Mouse (Mus musculus) E14TG2a.4 (cell line): ENCODE data around the gene Ptprf.

ENCODE experiments used
- CTCF ChIP-seq: conservative IDR thresholded peaks from 2 replicates; pipeline ENCODE4 v1.5.1; 2014; ENCODE audit warnings: low read length
- NANOG ChIP-seq: IDR thresholded peaks from 2 replicates; pipeline ENCODE4 v1.6.1; 2014; ENCODE audit warnings: borderline replicate concordance, low read length, mixed read lengths

DNA sequence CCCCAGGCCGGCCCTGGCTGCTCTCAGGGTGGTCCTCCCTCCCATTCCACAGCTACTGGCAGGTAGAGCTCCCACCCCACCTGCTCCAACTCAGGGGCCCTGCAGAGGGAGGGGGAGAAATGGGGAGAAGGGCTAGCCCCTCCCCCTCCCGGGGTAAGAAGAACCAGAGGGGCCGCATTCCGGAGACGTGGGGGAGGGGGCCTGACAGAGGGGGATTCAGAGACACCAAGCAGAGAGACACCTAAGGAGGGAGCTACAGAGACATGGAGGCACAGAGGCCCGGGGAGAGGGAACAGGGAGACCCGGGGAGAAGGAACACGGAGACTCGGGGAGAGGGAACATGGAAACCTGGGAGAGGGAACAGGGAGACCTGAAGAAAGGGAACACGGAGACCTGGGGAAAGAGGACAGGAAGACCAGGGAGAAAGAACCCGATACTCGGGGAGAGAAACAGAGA, 1.2 kb downstream of the Ptprf start:
- TF ChIP-seq CTCF (no peak), NANOG (no peak)
